11 mouse cellular contexts compared by ENCODE assay signal in genomic region chr5:37901861-37902291, GRCm38 (mm10).
DNase-seq lines count a peak whose midpoint lies in the region; ATAC-seq and TF ChIP-seq lines count a peak whose summit lies in the region.
"Had no signal": no experiment of that assay in that cellular context is flagged by ENCODE, and none has a peak within 500 bp of the region (broad histone marks: within the 10 kb centered on the region; RNA-seq: fewer than 3 reads in every experiment).

No protein-coding gene starts in this region.

- H3K4me1 ChIP-seq in heart, embryonic 13.5 days = peaks cover 8% of the 10 kb centered on the region
- H3K4me1 ChIP-seq in E14TG2a.4 (replicated peaks; ENCODE audit: low read depth, low read length) = peaks cover 39% of the 10 kb centered on the region
- peaks cover 59% of the 10 kb centered on the region for H3K4me1 ChIP-seq in embryonic facial prominence, embryonic 13.5 days
- H3K4me1 ChIP-seq in limb, embryonic 10.5 days = peaks cover 54% of the 10 kb centered on the region
- H3K4me1 ChIP-seq: liver, embryonic 12.5 days had no signal

- no peaks in the 10 kb centered on the region for H3K36me3 ChIP-seq in heart, embryonic 13.5 days
- no peaks in the 10 kb centered on the region for H3K36me3 ChIP-seq in E14TG2a.4 (ENCODE audit: insufficient read depth, low read length)
- no peaks in the 10 kb centered on the region for H3K36me3 ChIP-seq in embryonic facial prominence, embryonic 13.5 days
- H3K36me3 ChIP-seq in limb, embryonic 10.5 days = no peaks in the 10 kb centered on the region
- H3K36me3 ChIP-seq: liver, embryonic 12.5 days had no signal

- H3K27me3 ChIP-seq in heart, embryonic 13.5 days (replicated peaks) = peaks cover 95% of the 10 kb centered on the region
- H3K27me3 ChIP-seq in E14TG2a.4 (ENCODE audit: insufficient read depth, low read length) = peaks cover 79% of the 10 kb centered on the region
- H3K27me3 ChIP-seq in embryonic facial prominence, embryonic 13.5 days = peaks cover 64% of the 10 kb centered on the region
- peaks cover 100% of the 10 kb centered on the region for H3K27me3 ChIP-seq in limb, embryonic 10.5 days (ENCODE audit: low read depth, poor library complexity, severe bottlenecking)

- peak overlapping the region; percentile 62 for H3K4me2 ChIP-seq in heart, embryonic 13.5 days
- H3K4me2 ChIP-seq in embryonic facial prominence, embryonic 13.5 days = peak overlapping the region; percentile 56
- H3K4me2 ChIP-seq: liver, embryonic 12.5 days had no signal

- peak overlapping the region; percentile 63 for H3K9ac ChIP-seq in heart, embryonic 13.5 days
- H3K9ac ChIP-seq in embryonic facial prominence, embryonic 13.5 days = peak overlapping the region; percentile 23; the same call in 1 of the 2 replicates
- H3K9ac ChIP-seq: liver, embryonic 12.5 days had no signal

- TF ChIP-seq CTCF in E14TG2a.4 (conservative IDR thresholded peaks at IDR 0.05; ENCODE audit: low read length) = no peak

- no peak overlapping the region for H3K27ac ChIP-seq in heart, embryonic 13.5 days (replicated peaks)
- H3K27ac ChIP-seq in embryonic facial prominence, embryonic 13.5 days = peak overlapping the region; percentile 62
- H3K27ac ChIP-seq in limb, embryonic 10.5 days = peak overlapping the region; percentile 83
- H3K27ac ChIP-seq: liver, embryonic 12.5 days had no signal

- 2% methylated on average over 16 of the region's 16 CpGs for WGBS in heart, embryonic 13.5 days
- under 1% methylated on average over 16 of the region's 16 CpGs for WGBS in embryonic facial prominence, embryonic 13.5 days
- 1% methylated on average over 16 of the region's 16 CpGs for WGBS in limb, embryonic 10.5 days

- no peak for ATAC-seq in heart, embryonic 13.5 days (ENCODE audit: extremely low read depth, insufficient number of reproducible peaks, low FRiP score, low TSS enrichment)
- peak; percentile 54; the same call in 1 of the 2 replicates for ATAC-seq in embryonic facial prominence, embryonic 13.5 days (ENCODE audit: insufficient number of reproducible peaks, insufficient read depth, low FRiP score, low TSS enrichment, low read depth)
- ATAC-seq in erythroblast, adult 5-6 weeks (replicated peaks; ENCODE audit: low FRiP score, poor library complexity, severe bottlenecking) = no peak
- ATAC-seq: liver, embryonic 12.5 days had no signal

- H3K9me3 ChIP-seq in heart, embryonic 13.5 days = no peaks in the 10 kb centered on the region
- H3K9me3 ChIP-seq in E14TG2a.4 (ENCODE audit: low read length) = peaks cover 12% of the 10 kb centered on the region; the same call in 1 of the 2 replicates
- H3K9me3 ChIP-seq in embryonic facial prominence, embryonic 13.5 days = no peaks in the 10 kb centered on the region
- no peaks in the 10 kb centered on the region for H3K9me3 ChIP-seq in limb, embryonic 10.5 days (replicated peaks)
- H3K9me3 ChIP-seq: liver, embryonic 12.5 days had no signal

- H3K4me3 ChIP-seq in heart, embryonic 13.5 days = peak overlapping the region; percentile 31
- H3K4me3 ChIP-seq in E14TG2a.4 (replicated peaks; ENCODE audit: low read length) = peak overlapping the region; percentile 48; the same call in 1 of the 2 replicates
- H3K4me3 ChIP-seq in embryonic facial prominence, embryonic 13.5 days = peak overlapping the region; percentile 21
- peak overlapping the region; percentile 41 for H3K4me3 ChIP-seq in limb, embryonic 10.5 days
- H3K4me3 ChIP-seq: liver, embryonic 12.5 days had no signal

- no peak for DNase-seq in heart, adult 8-10 months (ENCODE audit: low spot score)
- peak; percentile 68 for DNase-seq in limb, embryonic 10.5 days (ENCODE audit: low spot score)
- no peak for DNase-seq in thymus, postnatal 36 days
- no peak for DNase-seq in layer of hippocampus, adult 9-10 months (ENCODE audit: low spot score)
- DNase-seq: adrenal gland, adult 2 months; cerebellum, adult 9-10 months had no signal
